Mouse (Mus musculus) lung, postnatal 0 days (tissue): ENCODE measurements around the gene Ankra2. TPM values are rescaled to one million over a fixed set of nuclear protein-coding genes. Genes with fewer than 3 reads are reported as not detected.
A peak's percentile ranks its signal among the peaks of the same experiment; 100 is the strongest.

Experiments
- ATAC-seq: fragments of 200-750 bp; cut with Nextera tagmentation; 2 replicates; pipeline ENCODE4 v1.8.0; 2017; ENCODE audit warnings: moderate library complexity
- DNase-seq: peaks from one replicate; pipeline ENCODE4 v3.0.0-alpha.2; 2016; ENCODE audit warnings: low spot score
- H3K27ac ChIP-seq: fragments of 300-500 bp; sonication (generic); 2 replicates; pipeline ENCODE4 v1.5.1; 2014; ENCODE audit warnings: antibody characterized with exemption, mild to moderate bottlenecking, low read length, mixed read lengths
- H3K27me3 ChIP-seq: fragments of 300-500 bp; sonication (generic); replicated peaks from 2 replicates; pipeline ENCODE4 v1.6.1; 2014; ENCODE audit warnings: low read length, mixed read lengths; ENCODE audit not compliant: insufficient read depth
- H3K36me3 ChIP-seq: fragments of 300-500 bp; sonication (generic); 2 replicates; pipeline ENCODE4 v1.6.1; 2014; ENCODE audit warnings: low read length, mixed read lengths; ENCODE audit not compliant: insufficient read depth
- H3K4me1 ChIP-seq: fragments of 300-500 bp; sonication (generic); 2 replicates; pipeline ENCODE4 v1.6.1; 2014; ENCODE audit warnings: antibody characterized with exemption, low read depth, low read length, mixed read lengths; ENCODE audit not compliant: insufficient read depth
- H3K4me2 ChIP-seq: fragments of 300-500 bp; sonication (generic); replicated peaks from 2 replicates; pipeline ENCODE4 v1.6.1; 2014; ENCODE audit warnings: low read depth, mild to moderate bottlenecking, low read length, moderate library complexity, mixed read lengths
- H3K4me3 ChIP-seq: fragments of 300-500 bp; sonication (generic); 2 replicates; pipeline ENCODE4 v1.5.1; 2014; ENCODE audit warnings: low read depth, low read length
- H3K9ac ChIP-seq: fragments of 300-500 bp; sonication (generic); replicated peaks from 2 replicates; pipeline ENCODE4 v1.6.1; 2014; ENCODE audit warnings: low read depth, mild to moderate bottlenecking
- H3K9me3 ChIP-seq: fragments of 300-500 bp; sonication (generic); 2 replicates; pipeline ENCODE4 v1.6.1; 2016; ENCODE audit warnings: low read length, mixed read lengths
- CTCF ChIP-seq: IDR thresholded peaks from 2 replicates; pipeline ENCODE4 v1.5.1; 2016; ENCODE audit warnings: antibody characterized with exemption, mild to moderate bottlenecking
- EP300 ChIP-seq: IDR thresholded peaks from 2 replicates; pipeline ENCODE4 v1.6.1; 2016; ENCODE audit warnings: antibody characterized with exemption, mild to moderate bottlenecking, control low read depth
- whole genome bisulfite sequencing: fragments of 180-500 bp; shearing (Covaris S2); extraction: QIAGEN DNeasy Blood & Tissue Kit; methylation state at CpG from one replicate; pipeline ENCODE4 v1.1.7; 2014; 5-methylcytosine and 5-hydroxymethylcytosine counted together
- polyA plus RNA-seq: library from polyadenylated mRNA; unstranded; fragments of >200 nt; fragmentation: Nextera tagmentation; extraction: Ambion mirVana; gene quantifications from 2 replicates; pipeline ENCODE4 v1.2.1, GENCODE M21; 2015

The Ankra2 gene
- 22.1 and 24.2 TPM in 2 replicates for polyA plus RNA-seq

- ATAC-seq (peak; percentile 99), DNase-seq (peak; percentile 98)
- WGBS, result under 1% methylated on average over 68 of the region's 71 CpGs
Measured at GRCm38 (mm10) chr13:98262636-98263457, at the start of gene Ankra2, which contains the start of gene Utp15. Gene Ankra2 (plus strand): TSS chr13:98263074. Gene Utp15 (minus strand): TSS chr13:98263041.

GRCm38 (mm10) chr13:98222848-98223247 is 40.0 kb upstream of the Ankra2 start:
- Histone ChIP-seq H3K27me3 (no peaks in the 10 kb centered on the region), H3K4me2 (no peak overlapping the region), H3K9me3 (no peaks in the 10 kb centered on the region), H3K9ac (no peak overlapping the region), H3K27ac (no peak overlapping the region), H3K4me1 (no peaks in the 10 kb centered on the region; the same call in 1 of the 2 replicates), H3K4me3 (no peak overlapping the region), H3K36me3 (no peaks in the 10 kb centered on the region)
- DNase-seq (peak; percentile 64), ATAC-seq (peak; percentile 58)
- TF ChIP-seq EP300, result no peak
- peak; percentile 93 for TF ChIP-seq CTCF
- 27% methylated on average over 12 of the region's 12 CpGs for WGBS

More at GRCm38 (mm10) chr13:98262636-98263457, at the start of gene Ankra2, which contains the start of gene Utp15:
- peaks cover 1% of the 10 kb centered on the region; the same call in 1 of the 2 replicates for H3K36me3 ChIP-seq
- H3K9ac ChIP-seq, result peak within 1 kb of the TSS; percentile 86
- TF ChIP-seq EP300 (peak; percentile 41; the same call in 1 of the 2 replicates), CTCF (no peak)
- H3K4me3 ChIP-seq, result peak within 1 kb of the TSS; percentile 85
- H3K9me3 ChIP-seq, result no peaks in the 10 kb centered on the region
- peak within 1 kb of the TSS; percentile 92 for H3K27ac ChIP-seq
- no peaks in the 10 kb centered on the region for H3K27me3 ChIP-seq
- peak within 1 kb of the TSS; percentile 91 for H3K4me2 ChIP-seq
- peaks cover 14% of the 10 kb centered on the region for H3K4me1 ChIP-seq

- no peaks in the 10 kb centered on the region for H3K9me3 ChIP-seq
- no peak overlapping the region for H3K4me2 ChIP-seq
- H3K36me3 ChIP-seq, result no peaks in the 10 kb centered on the region
- DNase-seq, result peak; percentile 43
- H3K9ac ChIP-seq, result no peak overlapping the region
- TF ChIP-seq EP300 (peak; percentile 23; the same call in 1 of the 2 replicates), CTCF (no peak)
- WGBS, result 44% methylated on average over 2 of the region's 2 CpGs
- peak; percentile 67 for ATAC-seq
- H3K4me3 ChIP-seq, result no peak overlapping the region
- H3K27me3 ChIP-seq, result no peaks in the 10 kb centered on the region
- 0 out of 2 replicates have a peak overlapping the region, but pooled peaks have one; percentile 0 for H3K27ac ChIP-seq
- H3K4me1 ChIP-seq, result no peaks in the 10 kb centered on the region; the same call in 1 of the 2 replicates
Measured at GRCm38 (mm10) chr13:98226225-98226624, 36.6 kb upstream of the Ankra2 start.

GRCm38 (mm10) chr13:98230511-98230910 is 32.4 kb upstream of the Ankra2 start:
- no peak for ATAC-seq
- no peaks in the 10 kb centered on the region for H3K27me3 ChIP-seq
- no peak overlapping the region for H3K27ac ChIP-seq
- H3K4me1 ChIP-seq, result no peaks in the 10 kb centered on the region; the same call in 1 of the 2 replicates
- DNase-seq, result no peak
- 94% methylated on average over 1 of the region's 1 CpGs for WGBS
- H3K4me2 ChIP-seq, result no peak overlapping the region
- H3K9me3 ChIP-seq, result no peaks in the 10 kb centered on the region
- no peak overlapping the region for H3K9ac ChIP-seq
- H3K36me3 ChIP-seq, result no peaks in the 10 kb centered on the region
- H3K4me3 ChIP-seq, result no peak overlapping the region
- TF ChIP-seq EP300, result no peak
- no peak for TF ChIP-seq CTCF

- TF ChIP-seq EP300, result no peak
- TF ChIP-seq CTCF, result no peak
- Histone ChIP-seq H3K9ac (no peak overlapping the region), H3K4me1 (no peaks in the 10 kb centered on the region), H3K9me3 (no peaks in the 10 kb centered on the region), H3K4me3 (no peak overlapping the region), H3K4me2 (no peak overlapping the region), H3K36me3 (no peaks in the 10 kb centered on the region), H3K27me3 (no peaks in the 10 kb centered on the region), H3K27ac (no peak overlapping the region)
- no peak for ATAC-seq
- DNase-seq, result no peak
- 48% methylated on average over 6 of the region's 6 CpGs for WGBS
Measured at GRCm38 (mm10) chr13:98235451-98235850, 27.4 kb upstream of the Ankra2 start.

- no peak overlapping the region for H3K4me2 ChIP-seq
- H3K4me3 ChIP-seq, result no peak overlapping the region
- H3K4me1 ChIP-seq, result no peaks in the 10 kb centered on the region
- 16% methylated on average over 12 of the region's 12 CpGs for WGBS
- H3K9me3 ChIP-seq, result no peaks in the 10 kb centered on the region
- ATAC-seq, result no peak
- H3K27me3 ChIP-seq, result no peaks in the 10 kb centered on the region
- H3K27ac ChIP-seq, result no peak overlapping the region
- peak; percentile 73 for DNase-seq
- TF ChIP-seq EP300, result no peak
- peak; percentile 87 for TF ChIP-seq CTCF
- H3K36me3 ChIP-seq, result no peaks in the 10 kb centered on the region
- H3K9ac ChIP-seq, result no peak overlapping the region
Measured at GRCm38 (mm10) chr13:98239978-98240641, 22.8 kb upstream of the Ankra2 start.
